Mouse (Mus musculus): ENCODE results near the gene Bphl. TPM values are rescaled to one million over a fixed set of nuclear protein-coding genes. Genes with fewer than 3 reads are reported as not detected.

Bphl gene
- polyA plus RNA-seq, 1 experiment from 2014 or later, result 34.4 TPM

DNA sequence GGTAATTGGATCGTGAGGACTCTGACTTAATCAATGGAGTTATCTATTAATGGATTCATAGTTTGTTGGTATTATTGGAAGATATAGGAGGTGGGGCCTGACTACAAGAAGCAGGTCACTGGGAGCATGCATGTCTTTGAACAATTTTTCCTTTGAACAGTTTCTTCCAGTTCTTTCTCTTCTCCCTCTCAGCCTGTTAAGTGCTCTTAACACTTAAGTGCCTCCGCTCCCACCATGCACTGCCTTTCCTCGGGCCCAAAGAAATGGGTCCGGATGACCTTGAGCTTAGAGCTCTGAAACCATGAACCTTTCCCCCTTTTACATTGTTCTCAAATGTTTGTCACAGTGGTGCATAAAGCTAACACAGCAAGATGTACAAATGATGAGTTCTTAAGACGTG lies 671 bp upstream of the Bphl start:
- ATAC-seq (ENCODE audit: low FRiP score), result 0 out of 2 replicates have a peak, but pooled peaks have one; percentile 7
- WGBS, result 87% methylated on average over 5 of the region's 5 CpGs
- no peak overlapping the region for H3K9ac ChIP-seq

DNA sequence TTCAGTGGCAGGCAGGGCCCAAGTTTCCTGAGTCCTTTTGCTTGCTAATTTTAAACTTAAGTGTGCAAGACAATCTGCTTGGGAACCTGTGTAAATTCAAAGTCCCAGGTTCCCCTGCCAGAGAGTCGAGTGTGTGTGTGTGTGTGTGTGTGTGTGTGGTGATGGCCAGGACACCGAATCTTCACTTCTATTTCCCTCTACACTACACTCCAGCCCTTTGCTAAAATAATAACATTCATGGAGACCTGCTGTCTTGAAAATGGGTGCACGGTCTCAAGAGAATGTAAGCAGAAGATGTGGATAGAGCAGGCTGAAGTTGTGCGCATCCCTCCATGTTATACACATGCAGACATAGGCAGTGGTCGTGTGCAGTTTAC lies 647 bp downstream of the Bphl start:
- H3K9me3 ChIP-seq (replicated peaks), result peaks cover 4% of the 10 kb centered on the region; the same call in 1 of the 2 replicates
- H3K4me3 ChIP-seq, result peak overlapping the region; percentile 65
- peak overlapping the region; percentile 77 for H3K4me2 ChIP-seq (replicated peaks)
- H3K9ac ChIP-seq, result peak overlapping the region; percentile 80
- WGBS, result 50% methylated on average over 5 of the region's 5 CpGs
- no peaks in the 10 kb centered on the region for H3K27me3 ChIP-seq
- ATAC-seq (ENCODE audit: low FRiP score), result peak; percentile 33
- 0 out of 2 replicates have a peak, but pooled peaks cover under 1% of the 10 kb centered on the region for H3K36me3 ChIP-seq
- peak overlapping the region; percentile 84; the same call in 1 of the 2 replicates for H3K27ac ChIP-seq
- peaks cover 19% of the 10 kb centered on the region for H3K4me1 ChIP-seq

More for the DNA sequence above, 671 bp upstream of the Bphl start:
- H3K4me3 ChIP-seq, result no peak overlapping the region; the same call in 1 of the 2 replicates
- H3K36me3 ChIP-seq, result 0 out of 2 replicates have a peak, but pooled peaks cover 11% of the 10 kb centered on the region
- H3K27ac ChIP-seq, result peak overlapping the region; percentile 84; the same call in 1 of the 2 replicates
- peak overlapping the region; percentile 77; the same call in 1 of the 2 replicates for H3K4me2 ChIP-seq (replicated peaks)
- peaks cover 19% of the 10 kb centered on the region for H3K4me1 ChIP-seq
- H3K9me3 ChIP-seq (replicated peaks), result peaks cover 4% of the 10 kb centered on the region; the same call in 1 of the 2 replicates
- H3K27me3 ChIP-seq, result no peaks in the 10 kb centered on the region

DNA sequence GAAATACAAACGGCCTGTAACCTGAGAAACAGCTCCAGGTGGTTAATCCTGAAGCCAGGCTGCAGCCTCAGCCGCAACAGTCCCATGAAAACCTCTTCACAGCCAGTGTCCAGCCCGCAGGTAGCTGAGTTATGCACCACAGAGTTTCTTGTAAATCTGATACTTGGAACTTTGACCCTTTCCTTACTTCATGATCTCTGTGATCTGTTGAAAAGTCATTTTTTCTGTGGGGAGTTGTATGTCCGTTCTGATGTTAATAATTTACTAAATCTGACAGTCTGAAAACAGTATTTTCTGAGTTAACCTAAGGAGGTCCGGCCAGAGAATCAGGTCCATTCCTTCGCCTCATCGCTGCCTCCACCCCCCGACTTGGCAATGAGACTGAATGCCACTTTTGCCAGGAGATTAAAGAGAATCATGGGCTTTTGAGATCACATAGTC lies 1.5 kb downstream of the Bphl start:
- no peaks in the 10 kb centered on the region for H3K27me3 ChIP-seq
- peak overlapping the region; percentile 2; the same call in 1 of the 2 replicates for H3K4me3 ChIP-seq
- no peaks in the 10 kb centered on the region for H3K36me3 ChIP-seq
- peaks cover 19% of the 10 kb centered on the region for H3K4me1 ChIP-seq
- 37% methylated on average over 8 of the region's 8 CpGs for WGBS
- H3K4me2 ChIP-seq (replicated peaks), result peak overlapping the region; percentile 77
- no peak overlapping the region for H3K9ac ChIP-seq
- H3K9me3 ChIP-seq (replicated peaks), result peaks cover 4% of the 10 kb centered on the region; the same call in 1 of the 2 replicates
- ATAC-seq (ENCODE audit: low FRiP score), result no peak
- no peak overlapping the region for H3K27ac ChIP-seq

DNA sequence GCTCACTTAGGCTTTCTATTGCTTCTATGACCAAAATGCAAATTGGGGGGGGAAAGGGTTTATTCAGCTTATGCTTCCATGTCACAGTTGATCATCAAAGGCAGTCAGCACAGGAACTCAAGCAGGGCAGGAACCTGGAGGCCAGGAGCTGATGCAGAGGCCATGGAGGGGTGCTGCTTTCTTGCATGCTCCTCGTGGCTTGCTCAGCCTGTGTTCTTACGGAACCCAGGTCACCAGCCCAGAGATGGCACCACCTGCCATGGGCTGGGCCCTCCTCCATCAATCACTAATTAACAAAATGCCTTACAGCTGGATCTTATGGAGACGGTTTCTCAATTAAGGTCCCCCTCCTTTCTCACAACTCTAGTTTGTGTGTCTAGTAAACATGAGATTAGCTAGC lies 2.7 kb downstream of the Bphl start:
- 92% methylated on average over 3 of the region's 3 CpGs for WGBS
- H3K36me3 ChIP-seq, result 0 out of 2 replicates have a peak, but pooled peaks cover 3% of the 10 kb centered on the region
- H3K27ac ChIP-seq, result no peak overlapping the region
- no peaks in the 10 kb centered on the region for H3K27me3 ChIP-seq
- peaks cover 19% of the 10 kb centered on the region for H3K4me1 ChIP-seq
- ATAC-seq (ENCODE audit: low FRiP score), result no peak
- H3K9me3 ChIP-seq (replicated peaks), result peaks cover 4% of the 10 kb centered on the region; the same call in 1 of the 2 replicates
- no peak overlapping the region for H3K9ac ChIP-seq
- H3K4me3 ChIP-seq, result no peak overlapping the region
- H3K4me2 ChIP-seq (replicated peaks), result no peak overlapping the region

DNA sequence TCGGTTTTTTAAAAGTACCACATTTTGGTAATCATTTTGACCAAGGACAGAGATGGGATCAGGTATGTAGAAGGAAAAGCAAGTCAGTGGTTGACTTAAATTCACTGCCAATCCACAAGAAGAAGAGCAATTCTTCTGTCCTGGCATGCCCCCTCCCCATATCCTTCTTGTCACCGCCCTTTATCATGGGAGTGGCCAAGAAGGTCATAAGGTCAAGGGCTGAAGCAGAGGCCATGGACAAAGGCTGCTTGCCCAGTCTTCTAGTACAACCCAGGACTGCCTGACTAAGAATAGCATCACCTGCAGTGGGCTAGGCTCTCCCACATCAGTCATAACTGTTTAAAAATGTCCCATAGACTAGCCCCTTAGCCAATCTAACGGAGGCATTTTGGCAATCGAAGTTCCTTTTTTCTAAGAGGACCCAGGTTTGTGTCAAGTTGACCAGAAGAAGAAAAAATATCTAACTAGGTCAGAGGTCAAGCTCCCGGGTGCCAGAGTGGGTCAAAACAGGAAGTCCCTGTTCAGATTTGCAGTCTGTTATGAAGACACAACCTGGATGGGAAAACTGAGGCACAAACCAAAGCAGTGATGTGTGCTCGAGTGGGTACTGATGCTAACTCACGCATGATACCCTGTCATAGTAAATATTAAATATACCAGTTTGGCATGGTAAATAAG lies 6.5 kb downstream of the Bphl start:
- peaks cover 3% of the 10 kb centered on the region; the same call in 1 of the 2 replicates for H3K4me1 ChIP-seq
- no peak overlapping the region for H3K9ac ChIP-seq
- H3K9me3 ChIP-seq (replicated peaks), result peaks cover 4% of the 10 kb centered on the region; the same call in 1 of the 2 replicates

DNA sequence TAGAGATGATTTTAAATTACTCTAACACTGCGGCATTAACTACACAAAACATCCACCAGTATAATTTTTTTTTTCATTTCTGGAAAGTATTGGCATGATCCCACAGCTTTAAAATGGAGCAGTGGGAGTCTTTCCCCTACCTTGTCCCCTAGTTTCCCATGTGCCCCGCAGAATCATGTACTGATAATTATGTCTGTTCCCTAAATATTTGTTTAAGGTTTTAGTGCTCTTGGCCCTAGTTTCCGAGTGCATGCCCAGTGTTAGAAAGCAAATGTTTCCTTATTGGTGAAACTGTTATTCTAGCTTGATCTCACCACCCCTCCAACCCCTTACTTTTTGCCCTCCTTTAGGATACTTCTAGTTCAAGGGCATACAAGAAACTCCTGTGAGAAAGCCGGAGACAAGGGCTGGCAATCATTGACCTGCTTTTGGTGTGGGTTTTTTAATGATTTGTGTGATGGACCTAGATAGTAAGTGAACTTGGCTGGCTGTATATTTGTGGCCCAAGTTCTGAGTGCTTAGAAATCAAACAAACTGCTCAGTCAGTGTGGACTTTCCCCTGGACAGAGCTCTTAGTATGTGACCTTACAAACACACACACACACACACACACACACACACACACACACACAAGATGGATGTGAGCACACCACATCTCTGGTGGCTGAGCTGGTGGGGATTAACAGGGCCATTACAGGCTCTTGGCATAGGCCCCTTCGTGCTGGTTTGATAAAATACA lies 8.3 kb downstream of the Bphl start:
- Histone ChIP-seq H3K27ac (no peak overlapping the region), H3K36me3 (peaks cover 14% of the 10 kb centered on the region; the same call in 1 of the 2 replicates), H3K4me1 (no peaks in the 10 kb centered on the region), H3K9ac (no peak overlapping the region), H3K4me3 (no peak overlapping the region), H3K4me2 (replicated peaks) (no peak overlapping the region), H3K9me3 (replicated peaks) (no peaks in the 10 kb centered on the region), H3K27me3 (no peaks in the 10 kb centered on the region)
- 73% methylated on average over 5 of the region's 5 CpGs for WGBS
- peak; percentile 59; the same call in 1 of the 2 replicates for ATAC-seq (ENCODE audit: low FRiP score)

More for the DNA sequence above, 6.5 kb downstream of the Bphl start:
- no peaks in the 10 kb centered on the region for H3K27me3 ChIP-seq
- H3K36me3 ChIP-seq, result peaks cover 10% of the 10 kb centered on the region; the same call in 1 of the 2 replicates
- no peak overlapping the region for H3K4me3 ChIP-seq
- WGBS, result 77% methylated on average over 7 of the region's 7 CpGs
- ATAC-seq (ENCODE audit: low FRiP score), result no peak
- no peak overlapping the region for H3K4me2 ChIP-seq (replicated peaks)
- no peak overlapping the region for H3K27ac ChIP-seq

DNA sequence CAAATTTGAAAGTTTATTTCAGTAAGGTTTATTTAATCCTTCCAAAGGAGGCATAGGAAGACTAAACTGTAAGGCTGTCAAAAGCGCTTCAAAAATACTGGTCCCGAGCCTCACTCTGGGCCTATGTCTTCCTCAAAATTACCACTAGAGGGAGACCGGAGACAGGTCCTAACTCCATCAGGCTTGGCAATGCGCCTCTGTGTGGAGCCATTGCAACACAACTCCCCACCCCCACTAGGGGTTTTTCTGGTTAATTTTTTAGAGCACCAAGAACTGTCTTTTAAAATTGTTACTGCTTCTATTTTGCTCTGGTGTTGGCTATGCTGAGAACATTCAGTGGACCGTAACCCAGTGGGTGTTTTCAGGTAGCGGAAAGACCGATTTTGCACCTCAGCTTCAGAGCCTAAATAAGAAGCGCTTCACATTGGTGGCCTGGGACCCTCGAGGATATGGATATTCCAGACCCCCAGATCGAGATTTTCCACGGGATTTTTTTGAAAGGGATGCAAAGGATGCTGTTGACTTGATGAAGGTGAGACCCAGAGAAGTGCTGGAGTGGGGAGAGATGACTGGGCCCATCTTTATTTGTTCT lies 9.1 kb downstream of the Bphl start:
- Histone ChIP-seq H3K4me3 (no peak overlapping the region), H3K9ac (no peak overlapping the region), H3K9me3 (replicated peaks) (no peaks in the 10 kb centered on the region), H3K27ac (no peak overlapping the region), H3K36me3 (peaks cover 20% of the 10 kb centered on the region; the same call in 1 of the 2 replicates), H3K4me2 (replicated peaks) (no peak overlapping the region), H3K4me1 (no peaks in the 10 kb centered on the region), H3K27me3 (no peaks in the 10 kb centered on the region)
- WGBS, result 42% methylated on average over 11 of the region's 11 CpGs
- ATAC-seq (ENCODE audit: low FRiP score), result peak; percentile 88

DNA sequence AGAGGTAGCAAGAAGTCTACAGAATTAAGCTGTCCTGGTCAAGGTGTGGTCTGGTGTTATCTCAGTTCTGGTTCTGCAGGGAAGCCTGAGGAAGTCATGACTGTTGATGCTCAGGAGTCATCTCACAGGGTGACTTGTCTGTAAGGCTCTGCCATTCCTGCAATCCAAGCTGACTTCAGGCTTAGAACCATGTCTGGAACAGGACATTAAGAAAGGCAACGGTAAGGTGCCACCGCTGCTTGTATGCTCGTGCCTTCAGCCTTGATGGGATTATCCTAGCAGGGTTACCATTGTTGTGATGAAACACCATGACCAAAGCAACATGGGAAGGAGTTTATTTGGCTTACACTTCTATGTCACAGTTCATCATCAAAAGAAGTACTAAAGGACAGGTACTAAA lies 10.1 kb downstream of the Bphl start:
- no peaks in the 10 kb centered on the region for H3K9me3 ChIP-seq (replicated peaks)
- no peaks in the 10 kb centered on the region for H3K4me1 ChIP-seq
- H3K36me3 ChIP-seq, result peaks cover 24% of the 10 kb centered on the region
- H3K4me2 ChIP-seq (replicated peaks), result no peak overlapping the region
- no peak overlapping the region for H3K4me3 ChIP-seq
- no peaks in the 10 kb centered on the region for H3K27me3 ChIP-seq
- H3K9ac ChIP-seq, result no peak overlapping the region
- whole genome bisulfite sequencing, result 88% methylated on average over 3 of the region's 3 CpGs
- no peak for ATAC-seq (ENCODE audit: low FRiP score)
- H3K27ac ChIP-seq, result no peak overlapping the region

DNA sequence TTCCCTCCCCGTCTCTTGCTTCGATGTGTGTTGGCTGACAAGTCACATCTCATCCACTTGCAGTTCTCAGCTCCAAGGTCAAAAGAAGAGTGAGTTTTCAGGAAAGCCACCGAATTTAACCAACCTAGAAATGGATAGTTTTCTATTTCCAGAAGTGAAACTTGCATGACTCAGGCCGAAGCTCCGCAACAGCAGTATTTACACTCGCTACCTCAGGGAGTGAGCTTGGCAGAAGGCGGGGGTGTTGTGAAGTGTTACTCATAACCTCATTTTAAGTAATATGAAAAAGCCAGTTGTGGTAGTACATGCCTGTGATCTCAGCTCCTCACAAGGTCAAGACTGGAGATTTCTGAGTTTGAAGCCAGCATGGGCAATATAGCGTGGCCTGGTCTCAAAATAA lies 13.1 kb downstream of the Bphl start:
- no peaks in the 10 kb centered on the region for H3K4me1 ChIP-seq
- no peak overlapping the region for H3K4me3 ChIP-seq
- H3K9ac ChIP-seq, result no peak overlapping the region
- WGBS, result 95% methylated on average over 8 of the region's 8 CpGs
- H3K9me3 ChIP-seq (replicated peaks), result no peaks in the 10 kb centered on the region
- H3K4me2 ChIP-seq (replicated peaks), result no peak overlapping the region
- H3K36me3 ChIP-seq, result peaks cover 31% of the 10 kb centered on the region
- no peaks in the 10 kb centered on the region for H3K27me3 ChIP-seq
- H3K27ac ChIP-seq, result no peak overlapping the region
- ATAC-seq (ENCODE audit: low FRiP score), result no peak

DNA sequence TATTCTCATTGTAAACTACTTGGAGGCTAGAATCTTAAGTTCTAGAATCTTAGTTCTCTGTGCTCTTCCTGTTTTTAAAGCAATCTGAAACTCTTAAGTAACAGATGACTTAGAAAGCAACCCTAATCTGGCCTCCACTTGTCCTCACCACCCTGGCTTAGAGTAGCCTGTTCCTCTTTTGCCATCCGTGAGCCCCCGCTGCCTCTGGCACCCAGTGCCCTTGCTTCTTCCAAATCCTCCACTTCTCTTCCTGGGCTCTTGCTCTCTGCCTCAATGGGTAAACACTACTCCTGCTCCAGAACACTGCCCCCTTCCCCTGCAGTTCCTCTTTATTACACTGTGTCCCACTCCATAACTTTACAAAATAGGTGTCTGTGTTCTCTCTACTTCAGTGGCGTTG lies 14.3 kb downstream of the Bphl start:
- Histone ChIP-seq H3K4me1 (no peaks in the 10 kb centered on the region), H3K9me3 (replicated peaks) (0 out of 2 replicates have a peak, but pooled peaks cover 3% of the 10 kb centered on the region), H3K27ac (no peak overlapping the region), H3K4me3 (no peak overlapping the region), H3K36me3 (peaks cover 37% of the 10 kb centered on the region), H3K4me2 (replicated peaks) (no peak overlapping the region), H3K9ac (no peak overlapping the region), H3K27me3 (no peaks in the 10 kb centered on the region)
- 94% methylated on average over 3 of the region's 3 CpGs for WGBS
- no peak for ATAC-seq (ENCODE audit: low FRiP score)

DNA sequence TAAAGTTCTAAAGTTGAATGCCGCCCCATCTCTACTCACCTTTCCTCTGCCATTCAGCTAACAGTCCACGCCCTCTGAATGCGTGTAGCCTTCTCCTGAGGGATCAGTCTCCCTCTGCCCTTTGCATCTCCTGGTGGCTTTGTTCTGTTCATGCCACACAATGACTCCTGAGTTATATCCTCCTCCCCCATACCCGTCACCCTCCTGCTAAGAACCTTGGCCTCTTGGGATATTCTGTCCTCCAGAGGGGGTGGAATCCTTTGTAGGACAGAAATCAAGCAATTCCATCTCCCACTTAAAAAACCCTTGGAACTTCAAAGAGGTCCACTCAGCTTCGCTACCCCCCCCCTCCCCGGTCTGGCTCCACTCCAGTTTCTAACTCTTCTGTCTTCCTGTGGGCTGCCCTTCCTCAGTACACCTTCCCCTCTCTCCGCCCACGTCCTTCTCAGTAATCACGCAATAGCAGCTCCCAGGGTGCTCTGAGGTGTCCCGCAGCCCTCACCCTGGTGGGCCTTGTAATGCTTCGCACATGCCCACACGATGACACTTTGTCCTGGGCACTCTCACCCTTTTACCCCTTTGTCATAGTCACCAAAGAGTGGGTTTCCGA lies 16.4 kb downstream of the Bphl start:
- Histone ChIP-seq H3K27ac (no peak overlapping the region), H3K4me2 (replicated peaks) (no peak overlapping the region), H3K36me3 (peaks cover 34% of the 10 kb centered on the region), H3K9ac (no peak overlapping the region), H3K4me1 (no peaks in the 10 kb centered on the region), H3K4me3 (no peak overlapping the region), H3K9me3 (replicated peaks) (0 out of 2 replicates have a peak, but pooled peaks cover 3% of the 10 kb centered on the region), H3K27me3 (no peaks in the 10 kb centered on the region)
- no peak for ATAC-seq (ENCODE audit: low FRiP score)
- 79% methylated on average over 13 of the region's 13 CpGs for WGBS

Measured in hindbrain, embryonic 12.5 days (tissue).